Mouse (Mus musculus) MEL (cell line): ENCODE measurements around the gene Reln.

Source experiments
- CTCF ChIP-seq, 3 experiments: IDR thresholded peaks in 2 of 3; conservative IDR thresholded peaks in 1 of 3; 2 replicates each; pipeline ENCODE4 v1.5.1; 2011 to 2012; ENCODE audit warnings: low read length in 3 of 3, low read depth in 2 of 3, mild to moderate bottlenecking in 2 of 3, improper control_type of control experiment in 1 of 3, inconsistent platforms in 1 of 3, mixed read lengths in 1 of 3, moderate library complexity in 1 of 3; ENCODE audit not compliant: control insufficient read depth in 1 of 3, insufficient read depth in 1 of 3, poor library complexity in 1 of 3, severe bottlenecking in 1 of 3
- HCFC1 ChIP-seq: IDR thresholded peaks from 2 replicates; pipeline ENCODE4 v1.6.1; 2012; ENCODE audit warnings: low read depth, mild to moderate bottlenecking, inconsistent platforms, low read length, improper control_type of control experiment, moderate library complexity
- POLR2A ChIP-seq, 2 experiments: IDR thresholded peaks; 2 replicates each; pipeline ENCODE4 v1.6.1; 2011 to 2012; ENCODE audit warnings: low read length in 2 of 2, mild to moderate bottlenecking in 2 of 2, control low read depth in 1 of 2, improper control_type of control experiment in 1 of 2, low read depth in 1 of 2, moderate library complexity in 1 of 2; ENCODE audit not compliant: control insufficient read depth in 1 of 2, insufficient read depth in 1 of 2, poor library complexity in 1 of 2

DNA sequence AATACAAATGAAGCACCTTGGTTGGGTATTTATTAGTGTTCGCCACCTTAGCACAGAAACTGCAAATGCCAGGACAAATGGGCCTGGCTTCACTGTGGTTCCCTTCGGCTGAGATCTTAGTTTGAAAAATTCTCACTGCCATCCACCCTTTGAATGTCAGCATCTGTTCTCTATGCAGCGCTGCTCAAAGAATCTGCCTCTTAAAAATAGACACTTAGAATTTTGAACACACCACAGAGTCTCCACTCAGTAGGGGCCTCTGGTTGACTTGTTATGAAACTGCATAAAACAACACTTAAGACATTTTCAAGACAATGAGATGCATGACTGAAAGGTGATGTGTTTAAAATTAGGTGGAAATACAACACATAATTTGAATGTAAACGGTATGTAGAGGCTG lies 387.4 kb downstream of the Reln start:
- TF ChIP-seq CTCF (IDR thresholded peaks at IDR 0.05 in 2 of 3, conservative IDR thresholded peaks at IDR 0.05 in 1 of 3; ENCODE audit: control insufficient read depth in 1 of 3, insufficient read depth in 1 of 3, low read depth in 2 of 3, low read length in 3 of 3, poor library complexity in 1 of 3, severe bottlenecking in 1 of 3) (no peak), POLR2A (IDR thresholded peaks at IDR 0.05; ENCODE audit: control insufficient read depth in 1 of 2, insufficient read depth in 1 of 2, low read depth in 1 of 2, low read length in 2 of 2, poor library complexity in 1 of 2) (no peak), HCFC1 (no peak)
